Mouse (Mus musculus) ES-Bruce4 (cell line): ENCODE results near the gene H2afx. TPM values are rescaled to one million over a fixed set of nuclear protein-coding genes. Genes with fewer than 3 reads are reported as not detected.

Experiments used
- H3K27ac ChIP-seq: 2 replicates; pipeline ENCODE4 v1.5.1; 2012; ENCODE audit warnings: low read length, inconsistent platforms; ENCODE audit not compliant: insufficient read depth
- H3K27me3 ChIP-seq: 2 replicates; pipeline ENCODE4 v1.6.1; 2012; ENCODE audit warnings: mild to moderate bottlenecking, low read length, inconsistent platforms; ENCODE audit not compliant: control insufficient read depth, poor library complexity, insufficient read depth, severe bottlenecking
- H3K36me3 ChIP-seq: 2 replicates; pipeline ENCODE4 v1.6.1; 2012; ENCODE audit warnings: inconsistent platforms, mild to moderate bottlenecking, low read length, moderate library complexity; ENCODE audit not compliant: control insufficient read depth, poor library complexity, insufficient read depth, severe bottlenecking
- H3K4me1 ChIP-seq: one replicate; pipeline ENCODE4 v1.8.1; 2011; ENCODE audit warnings: low read length; ENCODE audit not compliant: control insufficient read depth, insufficient read depth
- H3K4me3 ChIP-seq: 2 replicates; pipeline ENCODE4 v1.5.1; 2011; ENCODE audit warnings: low read depth, mild to moderate bottlenecking, low read length
- H3K9ac ChIP-seq: 2 replicates; pipeline ENCODE4 v1.6.1; 2012; ENCODE audit warnings: low read depth, mild to moderate bottlenecking, inconsistent platforms; ENCODE audit not compliant: poor library complexity, severe bottlenecking
- H3K9me3 ChIP-seq: replicated peaks from 2 replicates; pipeline ENCODE4 v1.6.1; 2012; ENCODE audit warnings: mild to moderate bottlenecking, low read length, inconsistent platforms; ENCODE audit not compliant: control insufficient read depth, poor library complexity, insufficient read depth, severe bottlenecking
- CTCF ChIP-seq: IDR thresholded peaks from one replicate; pipeline ENCODE4 v1.8.1; 2011; ENCODE audit warnings: low read depth, low read length
- EP300 ChIP-seq: IDR thresholded peaks from 2 replicates; pipeline ENCODE4 v1.6.1; 2011; ENCODE audit warnings: low read depth, low read length; ENCODE audit not compliant: insufficient read depth
- POLR2A ChIP-seq: IDR thresholded peaks from one replicate; pipeline ENCODE4 v1.8.1; 2011; ENCODE audit warnings: low read length; ENCODE audit not compliant: insufficient read depth
- polyA plus RNA-seq: library from polyadenylated mRNA; stranded (reverse); fragments of >200 nt; gene quantifications from 2 replicates; pipeline ENCODE4 v1.2.4, GENCODE M21; 2011; ENCODE audit warnings: low read depth; ENCODE audit not compliant: missing spikeins, insufficient read depth, insufficient read length

Gene H2afx
- 173 and 202 TPM in 2 replicates for polyA plus RNA-seq

GRCm38 (mm10) chr9:44334396-44335330 lies at the start of gene H2afx:
H2afx (plus strand) TSS chr9:44334694.
- Histone ChIP-seq H3K9ac (peak within 1 kb of the TSS; percentile 98), H3K4me3 (peak within 1 kb of the TSS; percentile 97), H3K27ac (peak within 1 kb of the TSS; percentile 97), H3K9me3 (no peaks in the 10 kb centered on the region), H3K4me1 (peaks cover 5% of the 10 kb centered on the region), H3K27me3 (no peaks in the 10 kb centered on the region), H3K36me3 (peaks cover 24% of the 10 kb centered on the region)
- TF ChIP-seq EP300: 0 out of 2 replicates have a peak, but pooled peaks have one; percentile 24
- no peak for TF ChIP-seq CTCF
- peak; percentile 99 for TF ChIP-seq POLR2A

GRCm38 (mm10) chr9:44286256-44286850 lies 48.1 kb upstream of the H2afx start:
- H3K27me3 ChIP-seq: peaks cover 3% of the 10 kb centered on the region
- H3K9ac ChIP-seq: no peak overlapping the region
- peaks cover 1% of the 10 kb centered on the region for H3K4me1 ChIP-seq
- no peak overlapping the region for H3K4me3 ChIP-seq
- no peaks in the 10 kb centered on the region for H3K9me3 ChIP-seq
- TF ChIP-seq POLR2A (no peak), CTCF (no peak), EP300 (no peak)
- H3K36me3 ChIP-seq: no peaks in the 10 kb centered on the region
- no peak overlapping the region for H3K27ac ChIP-seq

GRCm38 (mm10) chr9:44287003-44287400 lies 47.5 kb upstream of the H2afx start:
- Histone ChIP-seq H3K4me1 (peaks cover 1% of the 10 kb centered on the region), H3K4me3 (peak overlapping the region; percentile 71), H3K36me3 (no peaks in the 10 kb centered on the region), H3K9ac (peak overlapping the region; percentile 28), H3K9me3 (no peaks in the 10 kb centered on the region), H3K27ac (no peak overlapping the region), H3K27me3 (peaks cover 3% of the 10 kb centered on the region)
- TF ChIP-seq POLR2A: no peak

GRCm38 (mm10) chr9:44287401-44288075 lies 47.0 kb upstream of the H2afx start:
- Histone ChIP-seq H3K27ac (no peak overlapping the region), H3K36me3 (peaks cover 4% of the 10 kb centered on the region; the same call in 1 of the 2 replicates), H3K27me3 (peaks cover 3% of the 10 kb centered on the region), H3K4me3 (peak overlapping the region; percentile 71), H3K9ac (peak overlapping the region; percentile 28), H3K4me1 (peaks cover 1% of the 10 kb centered on the region), H3K9me3 (no peaks in the 10 kb centered on the region)
- TF ChIP-seq POLR2A (no peak), EP300 (no peak), CTCF (no peak)

- peak within 1 kb of the TSS; percentile 71 for H3K4me3 ChIP-seq
- TF ChIP-seq POLR2A (no peak), CTCF (no peak), EP300 (no peak)
- no peak within 1 kb of the TSS for H3K27ac ChIP-seq
- H3K36me3 ChIP-seq: peaks cover 6% of the 10 kb centered on the region
- no peaks in the 10 kb centered on the region for H3K9me3 ChIP-seq
- peaks cover 1% of the 10 kb centered on the region for H3K4me1 ChIP-seq
- peaks cover 3% of the 10 kb centered on the region for H3K27me3 ChIP-seq
- peak within 1 kb of the TSS; percentile 28 for H3K9ac ChIP-seq
Observed at GRCm38 (mm10) chr9:44288076-44288958, 46.2 kb upstream of the H2afx start, which contains the start of gene Abcg4. Abcg4 (minus strand) TSS chr9:44288615.
